Mouse (Mus musculus): ENCODE data around the gene Ager. TPM values are rescaled to one million over a fixed set of nuclear protein-coding genes. Genes with fewer than 3 reads are reported as not detected.

The Ager gene
- total RNA-seq (2022), result under 1 TPM in 2 of 4 experiments, not detected in 2; 0.14 to 0.16 TPM

GRCm38 (mm10) chr17:34597566-34598095, at the start of gene Ager:
Gene Ager, plus strand, starts transcription at chr17:34597862.
- no peak for DNase-seq (ENCODE audit: low spot score)

GRCm38 (mm10) chr17:34549156-34549555, 48.5 kb upstream of the Ager start:
- no peak for DNase-seq (ENCODE audit: low spot score)

DNA sequence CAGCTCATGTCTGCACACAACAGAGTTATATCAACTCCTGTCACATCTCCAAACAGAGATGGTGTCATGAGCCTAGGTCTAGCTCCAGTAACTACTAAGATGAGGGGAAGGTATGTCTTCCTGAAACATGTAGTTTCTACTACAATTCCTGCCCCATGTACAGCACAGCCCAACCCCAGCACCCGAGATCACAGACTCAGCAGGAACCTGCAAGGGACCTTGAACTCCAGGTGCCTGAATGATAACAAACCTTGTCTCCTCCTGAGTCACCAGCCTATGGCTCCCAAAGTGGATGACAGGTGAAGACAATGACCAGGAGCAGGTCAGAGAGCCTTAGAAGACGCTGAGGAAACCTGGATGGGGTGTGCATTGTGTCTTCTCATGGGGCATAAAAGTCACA, 47.8 kb upstream of the Ager start:
- no peak for DNase-seq (ENCODE audit: low spot score)

DNA sequence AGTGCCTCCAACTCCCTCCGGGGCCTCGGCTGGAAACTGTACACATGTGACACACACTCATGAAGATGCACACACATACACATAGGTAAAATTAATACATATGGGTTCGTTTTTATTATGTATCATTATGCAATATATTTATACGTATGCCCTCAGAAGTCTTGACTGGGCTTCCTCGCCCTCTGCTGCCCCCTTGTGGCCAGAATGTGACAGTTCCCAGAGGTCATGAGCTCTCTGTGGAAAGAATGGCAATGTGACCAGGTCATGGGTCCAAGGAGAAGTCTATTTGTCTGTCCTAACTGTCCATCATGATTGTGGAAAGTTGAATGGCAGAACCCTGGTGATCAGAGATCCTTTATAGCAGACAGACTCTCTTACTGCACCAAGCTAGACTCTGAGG, 42.2 kb upstream of the Ager start:
- peak; percentile 86 for DNase-seq (ENCODE audit: low spot score)

GRCm38 (mm10) chr17:34556406-34556805, 41.3 kb upstream of the Ager start:
- DNase-seq (ENCODE audit: low spot score), result no peak

DNA sequence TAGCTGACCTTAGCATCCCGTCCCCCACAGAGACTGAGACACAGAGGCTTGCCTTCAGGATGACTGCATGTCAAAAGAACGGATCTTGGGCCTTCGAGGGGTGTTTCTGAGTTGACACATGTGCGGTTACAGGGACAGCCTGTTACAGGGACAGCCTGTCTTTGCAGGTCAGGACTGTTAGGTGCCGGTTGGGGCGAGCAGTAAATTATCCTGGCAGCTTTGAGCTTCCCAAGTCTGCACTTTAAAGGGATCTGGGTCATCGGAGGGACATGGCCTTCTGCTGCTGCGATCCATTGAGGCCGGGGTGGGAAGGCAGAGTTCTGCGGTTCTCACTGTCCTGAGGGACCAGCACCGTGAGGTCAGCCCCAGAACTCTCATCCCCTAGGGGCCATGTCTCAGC, 40.3 kb upstream of the Ager start:
- DNase-seq (ENCODE audit: low spot score), result no peak

DNA sequence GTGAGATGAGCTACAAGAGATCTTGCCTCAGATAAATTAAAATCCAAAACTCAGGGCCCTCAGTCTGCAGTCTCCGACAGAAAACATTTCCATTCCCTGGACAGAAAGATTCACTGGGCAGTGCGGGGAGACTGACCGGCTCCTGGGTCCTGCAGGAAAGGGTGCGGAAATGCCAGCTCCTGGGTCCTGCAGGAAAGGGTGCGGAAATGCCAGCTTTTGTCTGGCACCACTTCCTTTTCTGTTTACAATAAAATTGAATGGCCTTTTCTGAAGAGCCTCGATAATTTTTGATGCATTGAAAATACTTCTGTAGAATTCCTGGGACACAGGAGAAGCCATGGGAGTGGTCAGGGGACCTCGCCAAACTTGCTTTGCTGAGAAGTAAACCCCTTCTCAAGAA, 38.5 kb upstream of the Ager start:
- DNase-seq (ENCODE audit: low spot score), result no peak

- DNase-seq (ENCODE audit: low spot score), result no peak
Observed at GRCm38 (mm10) chr17:34559895-34560294, 37.8 kb upstream of the Ager start.

GRCm38 (mm10) chr17:34560438-34560837, 37.2 kb upstream of the Ager start:
- no peak for DNase-seq (ENCODE audit: low spot score)

- DNase-seq (ENCODE audit: low spot score), result no peak
Observed at GRCm38 (mm10) chr17:34561200-34561599, 36.5 kb upstream of the Ager start.

- DNase-seq (ENCODE audit: low spot score), result no peak
Observed at GRCm38 (mm10) chr17:34562595-34562994, 35.1 kb upstream of the Ager start.

- DNase-seq (ENCODE audit: low spot score), result no peak
Observed at GRCm38 (mm10) chr17:34563354-34563753, 34.3 kb upstream of the Ager start.

GRCm38 (mm10) chr17:34564003-34564421, 33.6 kb upstream of the Ager start, which contains the start of gene Notch4:
Gene Notch4, plus strand, starts transcription at chr17:34564268.
- DNase-seq (ENCODE audit: low spot score), result peak; percentile 70

- peak; percentile 82 for DNase-seq (ENCODE audit: low spot score)
Observed at GRCm38 (mm10) chr17:34564796-34565195, 32.9 kb upstream of the Ager start.

GRCm38 (mm10) chr17:34567311-34567710, 30.4 kb upstream of the Ager start:
- DNase-seq (ENCODE audit: low spot score), result no peak

GRCm38 (mm10) chr17:34568421-34568820, 29.2 kb upstream of the Ager start:
- no peak for DNase-seq (ENCODE audit: low spot score)

GRCm38 (mm10) chr17:34569919-34570318, 27.7 kb upstream of the Ager start:
- no peak for DNase-seq (ENCODE audit: low spot score)

DNA sequence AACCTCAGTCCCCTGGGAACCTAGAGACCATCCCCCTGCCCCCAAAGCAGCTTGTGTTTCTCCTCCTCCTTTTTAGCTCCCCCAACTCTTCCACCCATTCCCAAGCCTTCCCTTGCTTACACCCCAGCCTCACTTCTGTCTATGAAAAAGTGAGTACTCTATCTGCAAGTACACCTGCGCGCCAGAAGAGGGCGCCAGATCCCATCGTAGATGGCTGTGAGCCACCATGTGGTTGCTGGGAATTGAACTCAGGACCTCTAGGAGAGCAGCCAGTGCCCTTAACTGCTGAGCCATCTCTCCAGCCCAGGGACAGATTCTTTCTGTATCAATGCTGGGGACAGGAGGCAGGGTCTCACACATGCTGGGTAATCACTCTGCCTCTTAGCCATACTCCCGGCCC, 25.8 kb upstream of the Ager start:
- DNase-seq (ENCODE audit: low spot score), result no peak

DNA sequence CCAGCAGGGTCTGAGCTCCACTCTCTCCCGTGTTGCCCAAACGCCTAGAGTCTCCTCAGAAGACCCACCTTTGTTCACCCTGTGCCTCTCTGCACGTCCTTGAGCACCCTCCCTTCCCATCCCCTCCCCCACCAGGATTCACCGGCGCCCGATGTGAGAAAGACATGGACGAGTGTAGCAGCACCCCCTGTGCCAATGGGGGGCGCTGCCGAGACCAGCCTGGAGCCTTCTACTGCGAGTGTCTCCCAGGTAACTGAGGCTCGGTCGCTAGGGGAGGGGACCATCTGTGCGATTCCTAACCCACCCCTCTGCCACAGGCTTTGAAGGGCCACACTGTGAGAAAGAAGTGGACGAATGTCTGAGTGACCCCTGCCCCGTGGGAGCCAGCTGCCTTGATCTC, 25.3 kb upstream of the Ager start:
- no peak for DNase-seq (ENCODE audit: low spot score)

DNA sequence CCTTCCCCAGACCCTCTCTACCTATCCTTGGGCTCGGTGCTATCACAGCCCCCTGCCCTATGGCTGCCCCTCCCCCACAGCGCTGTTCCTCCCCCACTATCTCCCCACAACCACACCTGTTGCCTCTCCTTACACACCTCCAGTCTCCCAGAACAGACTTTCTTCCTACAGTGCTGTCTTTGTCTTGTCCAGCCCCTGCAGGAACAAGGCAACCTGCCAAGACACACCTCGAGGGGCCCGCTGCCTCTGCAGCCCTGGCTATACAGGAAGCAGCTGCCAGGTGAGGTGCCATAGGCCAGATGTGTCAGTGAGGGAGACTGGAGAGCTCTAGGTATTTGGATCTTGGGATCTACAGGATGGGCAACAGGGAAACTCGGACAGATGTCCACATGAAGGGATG, 21.1 kb upstream of the Ager start:
- DNase-seq (ENCODE audit: low spot score), result no peak

GRCm38 (mm10) chr17:34578070-34578469, 19.6 kb upstream of the Ager start:
- no peak for DNase-seq (ENCODE audit: low spot score)

- DNase-seq (ENCODE audit: low spot score), result no peak
Observed at GRCm38 (mm10) chr17:34582528-34582927, 15.1 kb upstream of the Ager start.

GRCm38 (mm10) chr17:34583397-34583796, 14.3 kb upstream of the Ager start:
- no peak for DNase-seq (ENCODE audit: low spot score)

- DNase-seq (ENCODE audit: low spot score), result no peak
Observed at GRCm38 (mm10) chr17:34583819-34584218, 13.8 kb upstream of the Ager start.
